In genomic region chr19:6267306-6268169, GRCm38 (mm10) we compare ENCODE assay signal across 11 mouse cellular contexts. TPM values are rescaled to one million over a fixed set of nuclear protein-coding genes. Genes with fewer than 3 reads are reported as not detected.
DNase-seq lines count a peak whose midpoint lies in the region; ATAC-seq and TF ChIP-seq lines count a peak whose summit lies in the region.
"Had no signal": no experiment of that assay in that cellular context is flagged by ENCODE, and none has a peak within 500 bp of the region (broad histone marks: within the 10 kb centered on the region; RNA-seq: fewer than 3 reads in every experiment).

No protein-coding gene starts in this region.

- 50% methylated on average over 11 of the region's 11 CpGs for WGBS in liver, postnatal 0 days (ENCODE audit: insufficient replicate concordance)

- peak overlapping the region; percentile 57 for H3K9ac ChIP-seq in MEL (ENCODE audit: control insufficient read depth, low read depth, low read length, poor library complexity, severe bottlenecking)
- 0 out of 2 replicates have a peak overlapping the region, but pooled peaks have one; percentile 22 for H3K9ac ChIP-seq in liver, postnatal 0 days (replicated peaks)

- H3K36me3 ChIP-seq in MEL (ENCODE audit: control insufficient read depth in 1 of 2, insufficient read depth in 2 of 2, low read length in 2 of 2): no peaks in the 10 kb centered on the region; a peak in 1 of 4 replicates
- H3K36me3 ChIP-seq in liver, postnatal 0 days (replicated peaks; ENCODE audit: insufficient read depth, low read length): no peaks in the 10 kb centered on the region; the same call in 1 of the 2 replicates
- H3K36me3 ChIP-seq: embryonic facial prominence, embryonic 13.5 days had no signal

- H3K27ac ChIP-seq in gastrocnemius, adult 2 months: peak overlapping the region; percentile 70
- H3K27ac ChIP-seq in MEL (ENCODE audit: control insufficient read depth, low read depth, low read length): no peak overlapping the region
- H3K27ac ChIP-seq in liver, postnatal 0 days (ENCODE audit: low read depth): peak overlapping the region; percentile 82
- H3K27ac ChIP-seq: embryonic facial prominence, embryonic 13.5 days; left cerebral cortex, adult 2 months had no signal

- intact Hi-C loops in gastrocnemius, adult 2 months (cut with DNase I): loop anchor here (1.0 kb wide), 2 partner anchors 37 to 64 kb away; no protein-coding TSS in a partner anchor

- no peak for TF ChIP-seq EP300 in MEL (IDR thresholded peaks at IDR 0.05; ENCODE audit: low read depth in 1 of 2, low read length in 2 of 2)
- TF ChIP-seq EP300 in liver, postnatal 0 days (IDR thresholded peaks at IDR 0.05; ENCODE audit: low read depth): no peak

- 0 out of 2 replicates have a peak, but pooled peaks have one; percentile 2 for ATAC-seq in erythroid progenitor cell, adult 5-6 weeks (replicated peaks; ENCODE audit: low FRiP score, poor library complexity, severe bottlenecking)
- ATAC-seq in liver, postnatal 0 days: no peak

- TF ChIP-seq CTCF in gastrocnemius, adult 2 months (IDR thresholded peaks at IDR 0.05): no peak
- TF ChIP-seq CTCF in MEL (IDR thresholded peaks at IDR 0.05 in 2 of 3, conservative IDR thresholded peaks at IDR 0.05 in 1 of 3; ENCODE audit: control insufficient read depth in 1 of 3, insufficient read depth in 1 of 3, low read depth in 2 of 3, low read length in 3 of 3, poor library complexity in 1 of 3, severe bottlenecking in 1 of 3): no peak
- no peak for TF ChIP-seq CTCF in liver, postnatal 0 days (IDR thresholded peaks at IDR 0.05; ENCODE audit: low read depth)

- no peak overlapping the region for H3K4me3 ChIP-seq in gastrocnemius, adult 2 months
- H3K4me3 ChIP-seq in MEL (ENCODE audit: control insufficient read depth in 1 of 2, insufficient read depth in 1 of 2, low read depth in 2 of 2, low read length in 2 of 2): no peak overlapping the region
- H3K4me3 ChIP-seq in liver, postnatal 0 days (ENCODE audit: low read depth, low read length): no peak overlapping the region
- H3K4me3 ChIP-seq: embryonic facial prominence, embryonic 13.5 days; left cerebral cortex, adult 2 months had no signal

- TF ChIP-seq POLR2A in MEL (IDR thresholded peaks at IDR 0.05; ENCODE audit: control insufficient read depth in 1 of 2, insufficient read depth in 1 of 2, low read depth in 1 of 2, low read length in 2 of 2, poor library complexity in 1 of 2): no peak; a peak in 1 of 4 replicates

- no peak for DNase-seq in gastrocnemius, adult 2 months
- no peak for DNase-seq in gastrocnemius, adult 8-10 months (ENCODE audit: low spot score in 2 of 2)
- DNase-seq in MEL (ENCODE audit: low read depth, low spot score): no peak
- DNase-seq in liver, postnatal 0 days: no peak
- no peak for DNase-seq in urinary bladder, adult 18-20 months (ENCODE audit: low spot score in 2 of 2)
- no peak for DNase-seq in spleen, postnatal 14 days (ENCODE audit: low spot score in 2 of 2)
- DNase-seq in right cerebral cortex, postnatal 25 days: no peak

- no peaks in the 10 kb centered on the region for H3K27me3 ChIP-seq in MEL (ENCODE audit: control insufficient read depth in 1 of 2, insufficient read depth in 2 of 2, low read length in 2 of 2)
- H3K27me3 ChIP-seq in liver, postnatal 0 days (ENCODE audit: insufficient read depth, low read length): no peaks in the 10 kb centered on the region
- H3K27me3 ChIP-seq: embryonic facial prominence, embryonic 13.5 days had no signal

- no peaks in the 10 kb centered on the region for H3K79me2 ChIP-seq in MEL (ENCODE audit: control insufficient read depth, insufficient read depth, low read length, poor library complexity)

- 0 out of 2 replicates have a peak overlapping the region, but pooled peaks have one; percentile 11 for H3K4me2 ChIP-seq in liver, postnatal 0 days (ENCODE audit: low read depth, low read length)
- H3K4me2 ChIP-seq: embryonic facial prominence, embryonic 13.5 days had no signal

- H3K9me3 ChIP-seq in MEL (replicated peaks; ENCODE audit: insufficient read depth, low read length): no peaks in the 10 kb centered on the region
- H3K9me3 ChIP-seq in liver, postnatal 0 days (ENCODE audit: low read length): no peaks in the 10 kb centered on the region
- H3K9me3 ChIP-seq: embryonic facial prominence, embryonic 13.5 days had no signal

- no peak for TF ChIP-seq RAD21 in MEL (IDR thresholded peaks at IDR 0.05; ENCODE audit: low read depth, low read length)

- H3K4me1 ChIP-seq in MEL (ENCODE audit: control insufficient read depth in 1 of 2, insufficient read depth in 2 of 2, low read length in 2 of 2): no peaks in the 10 kb centered on the region; a peak in 1 of 4 replicates
- peaks cover 47% of the 10 kb centered on the region for H3K4me1 ChIP-seq in liver, postnatal 0 days (ENCODE audit: insufficient read depth)
- H3K4me1 ChIP-seq: embryonic facial prominence, embryonic 13.5 days had no signal

TF ChIP-seq in MEL, 35 proteins besides CTCF, POLR2A, EP300 and RAD21:
- TF ChIP-seq BHLHE40 (IDR thresholded peaks at IDR 0.05; ENCODE audit: borderline replicate concordance, low read depth, low read length) (no peak), JUND (IDR thresholded peaks at IDR 0.05; ENCODE audit: low read depth, low read length) (no peak), MAX (IDR thresholded peaks at IDR 0.05; ENCODE audit: low read length) (peak; percentile 61; the same call in 1 of the 2 replicates), KAT2A (conservative IDR thresholded peaks at IDR 0.05; ENCODE audit: low read depth, low read length) (no peak), MYC (IDR thresholded peaks at IDR 0.05; ENCODE audit: low read depth, low read length) (peak; percentile 69; the same call in 1 of the 2 replicates)

RNA-seq across cellular contexts. Expression of gene Ehd1, which starts 9.0 kb away (rescaled TPM):
- total RNA-seq in gastrocnemius, adult 2 months (2021): 10 to 100 TPM; 28.4 to 32.3 TPM
- total RNA-seq in gastrocnemius, adult 8-10 months (2022): 10 to 100 TPM; 24.1 to 29.2 (median 26.5) TPM
- 57.8 and 65.9 TPM in 2 replicates for total RNA-seq in MEL (2012; rRNA removed)
- polyA plus RNA-seq in MEL (2012; ENCODE audit: insufficient read depth in 1 of 2, insufficient read length in 2 of 2, low read depth in 1 of 2, low replicate concordance in 2 of 2, missing spikeins in 1 of 2): 100 to 1,000 TPM in 1 of 2 experiments, not detected in 1; 105 TPM
- total RNA-seq in erythroid progenitor cell, adult 5-6 weeks (2015; ENCODE audit: low replicate concordance): 20.1 and 23.4 TPM in 2 replicates
- 17.5 and 30.7 TPM in 2 replicates for total RNA-seq in erythroid progenitor cell, adult 5-6 weeks (2017; ENCODE audit: low replicate concordance)
- 36.4 and 36.9 TPM in 2 replicates for polyA plus RNA-seq in liver, postnatal 0 days (2015; fragmentation: Nextera tagmentation; extraction: Ambion mirVana)

RNA-seq across cellular contexts. Expression of gene Atg2a, which starts 26.1 kb away (rescaled TPM):
- total RNA-seq in gastrocnemius, adult 2 months (2021): 10 to 100 TPM; 18.4 to 19.0 TPM
- 10 to 100 TPM; 16.5 to 18.9 (median 18.6) TPM for total RNA-seq in gastrocnemius, adult 8-10 months (2022)
- 7.9 and 10.6 TPM in 2 replicates for total RNA-seq in MEL (2012; rRNA removed)
- polyA plus RNA-seq in MEL (2012; ENCODE audit: insufficient read depth in 1 of 2, insufficient read length in 2 of 2, low read depth in 1 of 2, low replicate concordance in 2 of 2, missing spikeins in 1 of 2): 10 to 100 TPM in 1 of 2 experiments, not detected in 1; 21.7 TPM
- 13.8 and 18.0 TPM in 2 replicates for total RNA-seq in erythroid progenitor cell, adult 5-6 weeks (2015; ENCODE audit: low replicate concordance)
- total RNA-seq in erythroid progenitor cell, adult 5-6 weeks (2017; ENCODE audit: low replicate concordance): 18.4 and 18.6 TPM in 2 replicates
- 3.4 and 3.8 TPM in 2 replicates for polyA plus RNA-seq in liver, postnatal 0 days (2015; fragmentation: Nextera tagmentation; extraction: Ambion mirVana)

RNA-seq across cellular contexts. Expression of gene Ppp2r5b, which starts 31.9 kb away (rescaled TPM):
- total RNA-seq in gastrocnemius, adult 2 months (2021): 10 to 100 TPM; 35.6 to 37.7 TPM
- 10 to 100 TPM; 34.2 to 39.2 (median 36.4) TPM for total RNA-seq in gastrocnemius, adult 8-10 months (2022)
- total RNA-seq in MEL (2012; rRNA removed): 10.4 and 14.7 TPM in 2 replicates
- 10 to 100 TPM in 1 of 2 experiments, not detected in 1; 15.6 TPM for polyA plus RNA-seq in MEL (2012; ENCODE audit: insufficient read depth in 1 of 2, insufficient read length in 2 of 2, low read depth in 1 of 2, low replicate concordance in 2 of 2, missing spikeins in 1 of 2)
- 52.6 and 79.6 TPM in 2 replicates for total RNA-seq in erythroid progenitor cell, adult 5-6 weeks (2015; ENCODE audit: low replicate concordance)
- total RNA-seq in erythroid progenitor cell, adult 5-6 weeks (2017; ENCODE audit: low replicate concordance): 117 and 224 TPM in 2 replicates
- 3.2 and 3.8 TPM in 2 replicates for polyA plus RNA-seq in liver, postnatal 0 days (2015; fragmentation: Nextera tagmentation; extraction: Ambion mirVana)

RNA-seq across cellular contexts. Expression of gene Cdc42bpg, which starts 38.7 kb away (rescaled TPM):
- total RNA-seq in gastrocnemius, adult 2 months (2021): 1 to 10 TPM; 6.0 to 6.4 TPM
- 10 to 100 TPM in 1 of 4 experiments, 1 to 10 TPM in 3; 7.6 to 11.5 (median 8.5) TPM for total RNA-seq in gastrocnemius, adult 8-10 months (2022)
- 2.0 and 2.6 TPM in 2 replicates for total RNA-seq in MEL (2012; rRNA removed)
- 1 to 10 TPM in 1 of 2 experiments, not detected in 1; 4.5 TPM for polyA plus RNA-seq in MEL (2012; ENCODE audit: insufficient read depth in 1 of 2, insufficient read length in 2 of 2, low read depth in 1 of 2, low replicate concordance in 2 of 2, missing spikeins in 1 of 2)
- total RNA-seq in erythroid progenitor cell, adult 5-6 weeks (2015; ENCODE audit: low replicate concordance): 0.36 TPM in 1 of 2 replicates, not detected in the other
- 1.4 and 1.5 TPM in 2 replicates for total RNA-seq in erythroid progenitor cell, adult 5-6 weeks (2017; ENCODE audit: low replicate concordance)
- 0.27 and 0.35 TPM in 2 replicates for polyA plus RNA-seq in liver, postnatal 0 days (2015; fragmentation: Nextera tagmentation; extraction: Ambion mirVana)

RNA-seq across cellular contexts. Expression of gene Gpha2, which starts 41.4 kb away (rescaled TPM):
- total RNA-seq in gastrocnemius, adult 2 months (2021): not detected
- total RNA-seq in gastrocnemius, adult 8-10 months (2022): not detected
- not detected in 2 replicates for total RNA-seq in MEL (2012; rRNA removed)
- polyA plus RNA-seq in MEL (2012; ENCODE audit: insufficient read depth in 1 of 2, insufficient read length in 2 of 2, low read depth in 1 of 2, low replicate concordance in 2 of 2, missing spikeins in 1 of 2): under 1 TPM in 1 of 2 experiments, not detected in 1; 0.19 TPM
- not detected in 2 replicates for total RNA-seq in erythroid progenitor cell, adult 5-6 weeks (2015; ENCODE audit: low replicate concordance)
- not detected in 2 replicates for total RNA-seq in erythroid progenitor cell, adult 5-6 weeks (2017; ENCODE audit: low replicate concordance)
- not detected in 2 replicates for polyA plus RNA-seq in liver, postnatal 0 days (2015; fragmentation: Nextera tagmentation; extraction: Ambion mirVana)
- total RNA-seq: heart, postnatal 10 days; left cerebral cortex, adult 2 months had no signal
